Mouse (Mus musculus) T-helper 2 cell (primary cell): Measurements from ENCODE around the gene Tmem191c.

Experiments used
- in situ Hi-C: fragments of 300-600 bp; cut with MboI, MseI; formaldehyde crosslinking; loops from one replicate; pipeline ENCODE4 v1.15.1; 2025; ENCODE audit warnings: high pct_unique_total_duplicates

Gene Tmem191c

DNA sequence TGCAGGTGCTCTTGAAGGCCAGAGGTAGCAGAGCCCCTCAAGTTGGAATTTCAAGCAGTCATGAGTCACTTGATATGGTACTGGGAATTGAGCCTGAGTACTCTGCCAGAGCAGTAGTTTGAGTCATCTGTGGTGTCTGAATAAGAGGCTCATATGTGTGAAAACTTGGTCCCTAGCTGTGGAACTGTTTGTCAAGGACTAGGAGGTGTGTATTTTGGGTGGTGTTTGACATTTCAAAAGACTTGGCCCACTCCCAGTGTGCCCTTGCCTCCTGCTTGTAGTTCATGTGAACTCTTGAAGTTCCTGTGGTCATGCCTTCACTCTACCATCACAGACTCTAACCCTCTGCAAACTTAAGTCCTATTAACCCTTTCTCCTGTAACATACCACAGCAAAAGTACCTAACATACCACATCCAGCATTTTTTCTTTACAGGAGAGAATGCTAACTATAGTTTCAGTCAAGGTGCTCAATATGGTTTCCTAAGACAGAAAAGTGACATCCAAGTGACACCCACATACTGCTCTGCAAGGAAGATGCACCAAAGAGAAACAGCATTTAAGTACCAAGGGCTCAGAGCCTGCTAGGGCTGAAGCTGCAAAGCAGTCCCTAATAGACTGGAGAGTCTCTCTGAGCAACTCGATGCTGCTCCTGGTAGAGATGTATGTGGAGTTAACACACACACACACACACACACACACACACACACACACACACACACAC, 54.1 kb downstream of the Tmem191c start:
- in situ Hi-C loops, result no loop called here

DNA sequence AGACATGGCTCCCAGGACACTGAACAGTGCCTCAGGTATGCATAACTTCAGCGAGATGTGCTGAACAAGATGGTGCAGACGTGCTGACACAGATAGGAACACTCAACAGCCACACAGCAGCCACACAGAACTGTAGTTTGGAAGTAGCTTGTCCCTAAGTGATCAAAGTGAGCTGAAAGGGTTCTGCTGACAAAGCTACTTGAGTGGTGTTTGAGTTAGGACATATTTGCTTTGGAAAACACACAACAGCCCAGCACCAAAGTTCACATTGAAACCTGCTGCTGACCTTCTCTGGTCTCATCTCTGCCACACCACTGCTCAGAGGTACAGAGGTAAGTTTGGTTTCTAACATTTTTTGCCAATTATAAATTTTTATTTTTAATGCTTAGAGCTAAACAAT, 55.2 kb downstream of the Tmem191c start, which contains the start of gene Serpind1:
TSS of gene Serpind1 (plus strand) at position 256 of the 400 bp plus-strand sequence.
- in situ Hi-C loops, result no loop called here

DNA sequence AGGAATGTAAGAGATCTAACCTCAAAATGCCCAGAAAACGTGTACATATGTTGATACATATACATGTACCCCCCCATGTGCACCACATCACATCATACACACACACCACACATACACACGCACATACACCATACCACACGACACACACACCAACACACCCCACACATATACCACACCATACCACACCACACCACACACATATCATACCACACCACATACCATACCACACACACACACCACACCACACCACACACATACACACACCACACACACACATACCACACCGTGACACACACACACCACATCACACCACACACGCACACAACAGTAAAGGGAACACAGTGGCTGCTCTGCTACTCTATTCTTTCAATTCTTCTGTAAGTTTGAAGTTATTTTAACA, 56.0 kb downstream of the Tmem191c start:
- in situ Hi-C loops, result no loop called here
